ENCODE assay signal across 16 mouse cellular contexts in genomic region chr1:160535649-160536048, GRCm38 (mm10).
DNase-seq lines count a peak whose midpoint lies in the region; ATAC-seq and TF ChIP-seq lines count a peak whose summit lies in the region.
"Had no signal": no experiment of that assay in that cellular context is flagged by ENCODE, and none has a peak within 500 bp of the region (broad histone marks: within the 10 kb centered on the region; RNA-seq: fewer than 3 reads in every experiment).

No protein-coding gene starts in this region.

- no peak for TF ChIP-seq CTCF in midbrain, postnatal 0 days (IDR thresholded peaks at IDR 0.05)

- H3K9me3 ChIP-seq in heart, embryonic 13.5 days = no peaks in the 10 kb centered on the region
- H3K9me3 ChIP-seq in midbrain, embryonic 13.5 days = no peaks in the 10 kb centered on the region
- no peaks in the 10 kb centered on the region for H3K9me3 ChIP-seq in midbrain, postnatal 0 days (ENCODE audit: low read length)
- no peaks in the 10 kb centered on the region for H3K9me3 ChIP-seq in forebrain, embryonic 15.5 days
- no peaks in the 10 kb centered on the region for H3K9me3 ChIP-seq in neural tube, embryonic 14.5 days (ENCODE audit: control insufficient read depth, low read length)
- H3K9me3 ChIP-seq: embryonic facial prominence, embryonic 10.5 days had no signal

- no peak for ATAC-seq in heart, embryonic 13.5 days (ENCODE audit: extremely low read depth, insufficient number of reproducible peaks, low FRiP score, low TSS enrichment)
- ATAC-seq in midbrain, embryonic 13.5 days = no peak
- no peak for ATAC-seq in midbrain, postnatal 0 days (ENCODE audit: low FRiP score)
- no peak; the same call in 1 of the 2 replicates for ATAC-seq in forebrain, embryonic 15.5 days (replicated peaks)
- no peak for ATAC-seq in neural tube, embryonic 14.5 days (ENCODE audit: low read depth)

- H3K4me2 ChIP-seq in heart, embryonic 13.5 days = no peak overlapping the region
- H3K4me2 ChIP-seq in midbrain, embryonic 13.5 days (replicated peaks) = no peak overlapping the region
- H3K4me2 ChIP-seq in midbrain, postnatal 0 days (ENCODE audit: low read depth, low read length, poor library complexity, severe bottlenecking) = no peak overlapping the region
- H3K4me2 ChIP-seq in forebrain, embryonic 15.5 days (replicated peaks) = no peak overlapping the region
- H3K4me2 ChIP-seq in neural tube, embryonic 14.5 days (ENCODE audit: low read depth, low read length) = no peak overlapping the region

- WGBS in heart, embryonic 13.5 days = 74% methylated on average over 8 of the region's 8 CpGs
- 85% methylated on average over 8 of the region's 8 CpGs for WGBS in midbrain, embryonic 13.5 days
- 74% methylated on average over 8 of the region's 8 CpGs for WGBS in midbrain, postnatal 0 days
- WGBS in forebrain, embryonic 15.5 days = 52% methylated on average over 8 of the region's 8 CpGs
- WGBS in neural tube, embryonic 14.5 days = 71% methylated on average over 8 of the region's 8 CpGs

- DNase-seq in heart, postnatal 4 days = no peak
- DNase-seq in midbrain, postnatal 0 days (ENCODE audit: low spot score) = no peak
- DNase-seq in urinary bladder, adult 2 months (ENCODE audit: low spot score) = no peak
- no peak for DNase-seq in gastrocnemius, postnatal 4 days (ENCODE audit: low spot score in 2 of 2)
- DNase-seq: adrenal gland, postnatal 25 days; gastrocnemius, postnatal 10 days; liver; lung, adult 2 months; spleen, adult 18-20 months; thymus, postnatal 25 days had no signal

- no peaks in the 10 kb centered on the region for H3K36me3 ChIP-seq in heart, embryonic 13.5 days
- H3K36me3 ChIP-seq in midbrain, embryonic 13.5 days = no peaks in the 10 kb centered on the region
- no peaks in the 10 kb centered on the region for H3K36me3 ChIP-seq in midbrain, postnatal 0 days (ENCODE audit: insufficient read depth, low read length)
- no peaks in the 10 kb centered on the region for H3K36me3 ChIP-seq in forebrain, embryonic 15.5 days
- H3K36me3 ChIP-seq in neural tube, embryonic 14.5 days (ENCODE audit: control insufficient read depth, insufficient read depth, low read length) = no peaks in the 10 kb centered on the region
- H3K36me3 ChIP-seq: embryonic facial prominence, embryonic 10.5 days had no signal

- no peak overlapping the region for H3K9ac ChIP-seq in heart, embryonic 13.5 days
- no peak overlapping the region for H3K9ac ChIP-seq in midbrain, embryonic 13.5 days (replicated peaks)
- no peak overlapping the region for H3K9ac ChIP-seq in midbrain, postnatal 0 days (replicated peaks; ENCODE audit: low read length, poor library complexity, severe bottlenecking)
- H3K9ac ChIP-seq in forebrain, embryonic 15.5 days (replicated peaks) = no peak overlapping the region
- no peak overlapping the region for H3K9ac ChIP-seq in neural tube, embryonic 14.5 days (replicated peaks; ENCODE audit: low read depth, low read length)

- peak overlapping the region; percentile 79 for H3K27ac ChIP-seq in heart, embryonic 13.5 days (replicated peaks)
- peak overlapping the region; percentile 68 for H3K27ac ChIP-seq in midbrain, embryonic 13.5 days
- H3K27ac ChIP-seq in midbrain, postnatal 0 days (ENCODE audit: low read depth, low read length) = no peak overlapping the region; the same call in 1 of the 2 replicates
- H3K27ac ChIP-seq in forebrain, embryonic 15.5 days (replicated peaks) = peak overlapping the region; percentile 82
- peak overlapping the region; percentile 63 for H3K27ac ChIP-seq in neural tube, embryonic 14.5 days (ENCODE audit: low read depth, low read length)
- H3K27ac ChIP-seq: embryonic facial prominence, embryonic 10.5 days had no signal

- H3K27me3 ChIP-seq in heart, embryonic 13.5 days (replicated peaks) = no peaks in the 10 kb centered on the region
- no peaks in the 10 kb centered on the region for H3K27me3 ChIP-seq in midbrain, embryonic 13.5 days
- H3K27me3 ChIP-seq in midbrain, postnatal 0 days (ENCODE audit: insufficient read depth, low read length) = no peaks in the 10 kb centered on the region
- no peaks in the 10 kb centered on the region for H3K27me3 ChIP-seq in forebrain, embryonic 15.5 days
- H3K27me3 ChIP-seq in neural tube, embryonic 14.5 days (ENCODE audit: control insufficient read depth, insufficient read depth, low read length) = no peaks in the 10 kb centered on the region

- peaks cover 19% of the 10 kb centered on the region for H3K4me1 ChIP-seq in heart, embryonic 13.5 days
- H3K4me1 ChIP-seq in midbrain, embryonic 13.5 days (replicated peaks) = peaks cover 14% of the 10 kb centered on the region
- H3K4me1 ChIP-seq in midbrain, postnatal 0 days (ENCODE audit: insufficient read depth, low read length) = 0 out of 2 replicates have a peak, but pooled peaks cover 3% of the 10 kb centered on the region
- H3K4me1 ChIP-seq in forebrain, embryonic 15.5 days = peaks cover 30% of the 10 kb centered on the region
- peaks cover 4% of the 10 kb centered on the region; the same call in 1 of the 2 replicates for H3K4me1 ChIP-seq in neural tube, embryonic 14.5 days (ENCODE audit: control insufficient read depth, insufficient read depth, low read length)
- H3K4me1 ChIP-seq: embryonic facial prominence, embryonic 10.5 days had no signal

- no peak overlapping the region for H3K4me3 ChIP-seq in heart, embryonic 13.5 days
- H3K4me3 ChIP-seq in midbrain, embryonic 13.5 days (replicated peaks) = no peak overlapping the region
- H3K4me3 ChIP-seq in midbrain, postnatal 0 days (ENCODE audit: low read depth, low read length) = no peak overlapping the region
- H3K4me3 ChIP-seq in forebrain, embryonic 15.5 days = no peak overlapping the region
- no peak overlapping the region for H3K4me3 ChIP-seq in neural tube, embryonic 14.5 days (ENCODE audit: low read depth, low read length)
- H3K4me3 ChIP-seq: embryonic facial prominence, embryonic 10.5 days; myocyte had no signal
